Mouse (Mus musculus) myocyte (in vitro differentiated cells): ENCODE data around the gene Cutc. TPM values are rescaled to one million over a fixed set of nuclear protein-coding genes. Genes with fewer than 3 reads are reported as not detected.

Source experiments
- H3K27me3 ChIP-seq: one replicate; pipeline ENCODE4 v1.6.1; 2011; ENCODE audit not compliant: control insufficient read depth, insufficient read depth, insufficient read length
- H3K36me3 ChIP-seq: one replicate; pipeline ENCODE4 v1.6.1; 2011; ENCODE audit not compliant: control insufficient read depth, insufficient read depth
- H3K4me2 ChIP-seq: one replicate; pipeline ENCODE4 v1.6.1; 2011; ENCODE audit warnings: low read depth, control low read depth
- H3K4me3 ChIP-seq: one replicate; pipeline ENCODE4 v1.5.1; 2011; ENCODE audit warnings: mild to moderate bottlenecking, control low read depth, moderate library complexity
- H3K79me2 ChIP-seq: one replicate; pipeline ENCODE4 v1.6.1; 2011; ENCODE audit not compliant: control insufficient read depth, insufficient read depth
- H3ac ChIP-seq: one replicate; pipeline ENCODE4 v1.6.1; 2011; ENCODE audit not compliant: control insufficient read depth, insufficient read length
- CEBPB ChIP-seq: IDR thresholded peaks from 2 replicates; pipeline ENCODE4 v1.6.1; 2011; ENCODE audit warnings: mild to moderate bottlenecking, moderate library complexity; ENCODE audit not compliant: poor library complexity, insufficient read depth, severe bottlenecking
- E2F4 ChIP-seq: IDR thresholded peaks from one replicate; pipeline ENCODE4 v1.6.1; 2011; ENCODE audit warnings: mild to moderate bottlenecking, control low read depth, moderate library complexity; ENCODE audit not compliant: insufficient read depth
- MAX ChIP-seq: IDR thresholded peaks from one replicate; pipeline ENCODE4 v1.6.1; 2011; ENCODE audit warnings: low read depth, mild to moderate bottlenecking, control low read depth
- MYOD1 ChIP-seq, 3 experiments: IDR thresholded peaks; one replicate each; pipeline ENCODE4 v1.6.1; 2011; ENCODE audit warnings: control low read depth in 2 of 3, low read depth in 2 of 3, mild to moderate bottlenecking in 2 of 3, moderate library complexity in 1 of 3; ENCODE audit not compliant: insufficient read length in 2 of 3, control insufficient read depth in 1 of 3
- MYOG ChIP-seq, 3 experiments: IDR thresholded peaks; one replicate each; pipeline ENCODE4 v1.6.1; 2011; ENCODE audit warnings: control low read depth in 2 of 3, low read depth in 2 of 3, mild to moderate bottlenecking in 2 of 3; ENCODE audit not compliant: insufficient read length in 2 of 3, control insufficient read depth in 1 of 3, insufficient read depth in 1 of 3
- POLR2A ChIP-seq: IDR thresholded peaks from one replicate; pipeline ENCODE4 v1.6.1; 2011; ENCODE audit warnings: low read depth, mild to moderate bottlenecking, control low read depth, moderate library complexity; ENCODE audit not compliant: insufficient read length
- POLR2AphosphoS2 ChIP-seq: IDR thresholded peaks from one replicate; pipeline ENCODE4 v1.6.1; 2011; ENCODE audit warnings: low read depth, control low read depth; ENCODE audit not compliant: insufficient read length
- REST ChIP-seq: IDR thresholded peaks from one replicate; pipeline ENCODE4 v1.6.1; 2011; ENCODE audit warnings: mild to moderate bottlenecking, control low read depth, moderate library complexity; ENCODE audit not compliant: insufficient read depth, insufficient read length
- SRF ChIP-seq: IDR thresholded peaks from one replicate; pipeline ENCODE4 v1.6.1; 2011; ENCODE audit warnings: low read depth; ENCODE audit not compliant: control insufficient read depth, insufficient read length
- TCF12 ChIP-seq: IDR thresholded peaks from one replicate; pipeline ENCODE4 v1.6.1; 2011; ENCODE audit warnings: mild to moderate bottlenecking, control low read depth; ENCODE audit not compliant: poor library complexity, insufficient read depth, severe bottlenecking
- TCF3 ChIP-seq: IDR thresholded peaks from one replicate; pipeline ENCODE4 v1.6.1; 2011; ENCODE audit warnings: low read depth, control low read depth; ENCODE audit not compliant: insufficient read length
- USF1 ChIP-seq: IDR thresholded peaks from one replicate; pipeline ENCODE4 v1.6.1; 2011; ENCODE audit warnings: low read depth, mild to moderate bottlenecking, control low read depth, moderate library complexity
- polyA plus RNA-seq: library from polyadenylated mRNA; unstranded; fragments of >200 nt; fragmentation: generic; extraction: Trizol; gene quantifications from one replicate; pipeline ENCODE4 v1.2.1, GENCODE M21; 2012; ENCODE audit warnings: missing spikeins

The Cutc gene
- polyA plus RNA-seq, 1 experiment = 5.1 TPM

GRCm38 (mm10) chr19:43753226-43753835 is 535 bp downstream of the Cutc start:
- TF ChIP-seq MYOG (IDR thresholded peaks at IDR 0.05; ENCODE audit: control insufficient read depth in 1 of 3, insufficient read depth in 1 of 3, insufficient read length in 2 of 3, low read depth in 2 of 3) (peak in 2 of 3 experiments; percentile 16 to 61), MAX (no peak), TCF12 (no peak), USF1 (no peak), MYOD1 (IDR thresholded peaks at IDR 0.05; ENCODE audit: control insufficient read depth in 1 of 3, insufficient read length in 2 of 3, low read depth in 2 of 3) (peak in 2 of 3 experiments; percentile 7 to 54), E2F4 (no peak), CEBPB (peak; percentile 99), POLR2AphosphoS2 (no peak), REST (no peak), SRF (no peak)
- Histone ChIP-seq H3K4me2 (peak overlapping the region; percentile 71), H3K79me2 (no peaks in the 10 kb centered on the region)

GRCm38 (mm10) chr19:43754237-43754636 is 1.4 kb downstream of the Cutc start:
- H3ac ChIP-seq = no peak overlapping the region
- H3K36me3 ChIP-seq = peaks cover 5% of the 10 kb centered on the region
- H3K4me3 ChIP-seq = no peak overlapping the region
- TF ChIP-seq REST (no peak), MYOD1 (IDR thresholded peaks at IDR 0.05; ENCODE audit: control insufficient read depth in 1 of 3, insufficient read length in 2 of 3, low read depth in 2 of 3) (no peak), MYOG (IDR thresholded peaks at IDR 0.05; ENCODE audit: control insufficient read depth in 1 of 3, insufficient read depth in 1 of 3, insufficient read length in 2 of 3, low read depth in 2 of 3) (no peak), POLR2A (no peak), USF1 (no peak), TCF3 (no peak), SRF (no peak), CEBPB (no peak), E2F4 (no peak), MAX (no peak), POLR2AphosphoS2 (no peak), TCF12 (no peak)
- no peaks in the 10 kb centered on the region for H3K27me3 ChIP-seq
- H3K79me2 ChIP-seq = no peaks in the 10 kb centered on the region
- H3K4me2 ChIP-seq = no peak overlapping the region

More at GRCm38 (mm10) chr19:43753226-43753835, 535 bp downstream of the Cutc start:
- no peaks in the 10 kb centered on the region for H3K27me3 ChIP-seq
- peaks cover 14% of the 10 kb centered on the region for H3K36me3 ChIP-seq
- H3ac ChIP-seq = peak overlapping the region; percentile 49
- peak overlapping the region; percentile 64 for H3K4me3 ChIP-seq

- Histone ChIP-seq H3K36me3 (peaks cover 3% of the 10 kb centered on the region), H3K27me3 (no peaks in the 10 kb centered on the region), H3K4me2 (no peak overlapping the region), H3K79me2 (no peaks in the 10 kb centered on the region), H3ac (no peak overlapping the region), H3K4me3 (no peak overlapping the region)
- TF ChIP-seq USF1 (no peak), POLR2AphosphoS2 (no peak)
Measured at GRCm38 (mm10) chr19:43754872-43755271, 2.1 kb downstream of the Cutc start.

GRCm38 (mm10) chr19:43760504-43760903 is 7.7 kb downstream of the Cutc start:
- no peak for TF ChIP-seq USF1
- no peak for TF ChIP-seq TCF3
- no peak for TF ChIP-seq SRF
- TF ChIP-seq CEBPB = no peak
- TF ChIP-seq POLR2A = no peak
- no peak for TF ChIP-seq E2F4
- TF ChIP-seq MAX = no peak
- no peak for TF ChIP-seq TCF12
- no peak for TF ChIP-seq REST
- no peak for TF ChIP-seq MYOG (IDR thresholded peaks at IDR 0.05; ENCODE audit: control insufficient read depth in 1 of 3, insufficient read depth in 1 of 3, insufficient read length in 2 of 3, low read depth in 2 of 3)
- Histone ChIP-seq H3ac (no peak overlapping the region), H3K36me3 (peaks cover 4% of the 10 kb centered on the region), H3K27me3 (no peaks in the 10 kb centered on the region), H3K4me3 (no peak overlapping the region), H3K79me2 (no peaks in the 10 kb centered on the region), H3K4me2 (no peak overlapping the region)

GRCm38 (mm10) chr19:43761543-43762256 is 8.9 kb downstream of the Cutc start:
- Histone ChIP-seq H3K4me3 (no peak overlapping the region), H3K27me3 (no peaks in the 10 kb centered on the region), H3ac (no peak overlapping the region), H3K36me3 (peaks cover 4% of the 10 kb centered on the region), H3K79me2 (no peaks in the 10 kb centered on the region), H3K4me2 (no peak overlapping the region)
- no peak for TF ChIP-seq E2F4
- no peak for TF ChIP-seq USF1
- TF ChIP-seq POLR2A = no peak
- TF ChIP-seq REST = no peak
- no peak for TF ChIP-seq TCF12
- TF ChIP-seq SRF = no peak
- TF ChIP-seq POLR2AphosphoS2 = no peak
- no peak for TF ChIP-seq MYOD1 (IDR thresholded peaks at IDR 0.05; ENCODE audit: control insufficient read depth in 1 of 3, insufficient read length in 2 of 3, low read depth in 2 of 3)
- TF ChIP-seq MAX = no peak
- no peak for TF ChIP-seq MYOG (IDR thresholded peaks at IDR 0.05; ENCODE audit: control insufficient read depth in 1 of 3, insufficient read depth in 1 of 3, insufficient read length in 2 of 3, low read depth in 2 of 3)
- no peak for TF ChIP-seq CEBPB
- TF ChIP-seq TCF3 = no peak
